Mouse (Mus musculus): ENCODE measurements around the gene Ilk.

The Ilk gene

DNA sequence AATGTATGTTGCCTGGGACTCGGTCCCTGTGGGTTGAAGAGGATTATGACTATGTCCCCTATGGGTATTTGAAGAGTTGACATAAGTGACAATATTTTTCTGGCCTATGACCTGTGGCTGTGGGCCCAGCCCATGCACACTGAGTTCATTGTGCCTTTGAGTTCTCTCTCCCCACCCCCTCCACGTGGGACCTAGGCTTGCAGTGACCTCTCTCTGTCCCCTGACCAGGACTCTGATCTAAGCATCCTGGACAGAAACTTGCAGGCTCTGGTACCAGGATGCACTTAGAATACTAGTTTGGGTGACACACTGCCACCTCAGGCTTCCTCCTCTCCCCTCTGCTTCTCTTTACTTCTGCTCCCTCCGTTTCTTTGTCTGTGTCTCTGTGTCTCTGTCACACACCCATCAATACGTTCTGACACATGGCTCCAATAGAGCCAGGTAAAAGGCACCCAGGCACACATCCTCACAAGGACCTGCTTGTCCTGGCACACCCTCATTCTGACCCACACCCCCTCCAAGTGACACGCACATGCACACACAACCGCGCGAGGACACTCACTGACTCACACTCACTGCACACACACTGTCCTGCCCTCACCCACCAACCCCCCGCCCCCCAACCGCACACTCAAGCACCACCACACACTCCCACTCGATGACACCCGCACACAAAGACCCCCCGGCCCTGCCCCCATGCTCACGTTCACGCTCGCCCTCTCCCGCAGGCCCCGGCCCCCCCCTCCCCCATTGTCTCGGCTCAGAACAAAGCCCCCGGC lies 50.3 kb downstream of the Ilk start:
- DNase-seq (ENCODE audit: low spot score in 2 of 2), result no peak

- DNase-seq (ENCODE audit: low spot score in 2 of 2), result no peak
Observed at GRCm38 (mm10) chr7:105787285-105788140, 51.1 kb downstream of the Ilk start, which contains the start of gene Dchs1. Gene Dchs1, minus strand, starts transcription at chr7:105787654.

DNA sequence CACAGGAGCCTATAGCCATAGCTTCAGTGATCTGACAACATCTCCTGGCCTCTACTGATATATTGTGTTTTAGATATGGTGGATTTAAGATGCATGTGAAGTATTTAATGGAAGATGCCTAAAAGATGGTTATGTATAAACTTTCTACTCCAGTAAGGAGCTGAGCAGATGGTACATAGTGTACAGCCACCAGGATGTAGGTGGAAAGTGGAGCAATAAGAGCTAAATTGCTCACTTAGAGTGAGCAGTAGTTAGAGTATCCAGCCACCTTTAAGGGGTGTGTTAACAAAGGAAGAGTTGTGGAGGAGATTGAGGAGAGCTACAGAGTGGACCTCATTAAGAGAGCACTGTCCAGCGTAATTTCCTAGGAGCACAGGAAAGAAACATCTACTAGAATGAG lies 54.8 kb downstream of the Ilk start:
- no peak for DNase-seq (ENCODE audit: low spot score in 2 of 2)

Measured in spleen, postnatal 4 days (tissue).